Comparison of ENCODE assay signal across 24 mouse cellular contexts in the genomic region with DNA sequence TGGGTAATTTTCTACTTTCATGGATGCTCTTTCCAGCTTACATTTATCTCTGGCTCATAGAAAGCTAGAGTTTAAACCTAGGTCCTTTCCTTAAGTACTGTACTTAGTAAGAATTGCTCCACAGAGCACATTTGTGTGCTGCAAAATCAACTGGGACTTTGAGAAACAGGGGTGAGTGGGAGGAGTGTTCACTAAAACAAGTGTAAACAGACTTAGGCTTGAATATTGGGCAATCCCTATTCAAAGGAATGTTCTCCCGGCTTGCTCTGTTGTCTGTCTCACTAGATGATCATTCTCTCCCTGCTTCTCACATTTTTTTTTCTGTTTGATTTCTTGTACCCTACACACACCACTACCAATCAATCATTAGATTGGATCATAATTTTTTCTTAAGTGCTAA.
DNase-seq lines count a peak whose midpoint lies in the region; ATAC-seq and TF ChIP-seq lines count a peak whose summit lies in the region.
"Had no signal": no experiment of that assay in that cellular context is flagged by ENCODE, and none has a peak within 500 bp of the region (broad histone marks: within the 10 kb centered on the region; RNA-seq: fewer than 3 reads in every experiment).

No protein-coding gene starts in this region.

- no peak overlapping the region for H3K4me3 ChIP-seq in gastrocnemius, adult 2 months
- H3K4me3 ChIP-seq in lung, embryonic 14.5 days (ENCODE audit: low read depth, low read length) = no peak overlapping the region
- no peak overlapping the region for H3K4me3 ChIP-seq in lung, adult 2 months (replicated peaks; ENCODE audit: extremely low read depth, low read depth, low read length)
- H3K4me3 ChIP-seq: forebrain, embryonic 15.5 days; heart, embryonic 10.5 days; intestine, embryonic 15.5 days; kidney, embryonic 15.5 days; left cerebral cortex, adult 2 months; liver, embryonic 15.5 days; midbrain, embryonic 10.5 days had no signal

- no peak overlapping the region for H3K4me2 ChIP-seq in lung, embryonic 14.5 days
- H3K4me2 ChIP-seq: forebrain, embryonic 15.5 days; intestine, embryonic 15.5 days; kidney, embryonic 15.5 days; liver, embryonic 15.5 days had no signal

- intact Hi-C loops in gastrocnemius, adult 2 months (cut with DNase I) = no loop called here

- H3K27ac ChIP-seq in gastrocnemius, adult 2 months = peak overlapping the region; percentile 72
- H3K27ac ChIP-seq in lung, embryonic 14.5 days (ENCODE audit: low read depth) = no peak overlapping the region
- H3K27ac ChIP-seq: forebrain, embryonic 15.5 days; heart, embryonic 10.5 days; intestine, embryonic 15.5 days; kidney, embryonic 15.5 days; left cerebral cortex, adult 2 months; liver, embryonic 15.5 days; midbrain, embryonic 10.5 days had no signal

- 20% methylated on average over 1 of the region's 1 CpGs for WGBS in lung, embryonic 14.5 days
- 26% methylated on average over 1 of the region's 1 CpGs for WGBS in lung, adult 2 months

- TF ChIP-seq POLR2A in lung, adult 2 months (IDR thresholded peaks at IDR 0.05; ENCODE audit: borderline replicate concordance, extremely low read depth, low read depth, low read length) = no peak

- no peaks in the 10 kb centered on the region for H3K4me1 ChIP-seq in lung, embryonic 14.5 days (ENCODE audit: insufficient read depth)
- H3K4me1 ChIP-seq in lung, adult 2 months (ENCODE audit: control insufficient read depth, insufficient read depth, low read length) = peaks cover 4% of the 10 kb centered on the region; the same call in 1 of the 2 replicates
- H3K4me1 ChIP-seq: forebrain, embryonic 15.5 days; heart, embryonic 10.5 days; intestine, embryonic 15.5 days; liver, embryonic 15.5 days; midbrain, embryonic 10.5 days had no signal

- H3K27me3 ChIP-seq in lung, embryonic 14.5 days (ENCODE audit: insufficient read depth, low read length) = no peaks in the 10 kb centered on the region
- H3K27me3 ChIP-seq: forebrain, embryonic 15.5 days; intestine, embryonic 15.5 days; kidney, embryonic 15.5 days; liver, embryonic 15.5 days had no signal

- H3K9me3 ChIP-seq in lung, embryonic 14.5 days (ENCODE audit: low read depth, low read length) = no peaks in the 10 kb centered on the region
- H3K9me3 ChIP-seq: forebrain, embryonic 15.5 days; heart, embryonic 10.5 days; intestine, embryonic 15.5 days; kidney, embryonic 15.5 days; liver, embryonic 15.5 days; midbrain, embryonic 10.5 days had no signal

- no peaks in the 10 kb centered on the region for H3K36me3 ChIP-seq in lung, embryonic 14.5 days (ENCODE audit: insufficient read depth)
- H3K36me3 ChIP-seq: forebrain, embryonic 15.5 days; heart, embryonic 10.5 days; intestine, embryonic 15.5 days; kidney, embryonic 15.5 days; liver, embryonic 15.5 days; midbrain, embryonic 10.5 days had no signal

- no peak for DNase-seq in gastrocnemius, adult 2 months
- no peak for DNase-seq in gastrocnemius, postnatal 25 days
- peak; percentile 55 for DNase-seq in lung, embryonic 14.5 days
- no peak for DNase-seq in lung, adult 2 months
- DNase-seq in brain, adult 2 months (ENCODE audit: low read depth, low spot score) = peak; percentile 41
- peak; percentile 50 for DNase-seq in lung, postnatal 25 days (ENCODE audit: low spot score)
- no peak for DNase-seq in T-cell, adult 2 months (ENCODE audit: low spot score)
- DNase-seq: adrenal gland, postnatal 10 days; cerebellum, adult 8-10 months; cerebellum, postnatal 36 days; kidney, postnatal 4 days; right cerebral cortex, postnatal 14 days; spleen, adult 18-20 months; thymus, postnatal 14 days had no signal

- no peak overlapping the region for H3K9ac ChIP-seq in lung, embryonic 14.5 days
- H3K9ac ChIP-seq: forebrain, embryonic 15.5 days; intestine, embryonic 15.5 days; kidney, embryonic 15.5 days; liver, embryonic 15.5 days had no signal

- ATAC-seq in lung, embryonic 14.5 days (ENCODE audit: insufficient read depth) = no peak
- ATAC-seq in frontal cortex, adult (ENCODE audit: low TSS enrichment) = no peak
- ATAC-seq: CD4-positive, CD25-positive, alpha-beta regulatory T cell, adult 4 months; forebrain, embryonic 15.5 days; hindbrain, embryonic 16.5 days; intestine, embryonic 15.5 days had no signal

- no peak for TF ChIP-seq CTCF in gastrocnemius, adult 2 months (IDR thresholded peaks at IDR 0.05)
- no peak for TF ChIP-seq CTCF in lung, embryonic 14.5 days (IDR thresholded peaks at IDR 0.05; ENCODE audit: low read depth)
- TF ChIP-seq CTCF in lung, adult 2 months (IDR thresholded peaks at IDR 0.05; ENCODE audit: insufficient read depth, low read length) = no peak

Comparison
In these comparisons a context has a peak if more than half of its experiments do, and no peak if none do; other contexts are left out.
1. DNase-seq: peak in lung, embryonic 14.5 days (single experiment), brain, adult 2 months (single experiment) and lung, postnatal 25 days (single experiment); none in gastrocnemius, adult 2 months (single experiment), gastrocnemius, postnatal 25 days (single experiment), lung, adult 2 months (single experiment) and T-cell, adult 2 months (single experiment).